Mouse (Mus musculus) brain, embryonic 18.5 days (tissue): ENCODE measurements around the gene Gjc2.

Experiments
- DNase-seq: peaks from one replicate; pipeline ENCODE4 v3.0.0-alpha.2; 2012; ENCODE audit warnings: low read depth, low spot score

Gjc2 gene

DNA sequence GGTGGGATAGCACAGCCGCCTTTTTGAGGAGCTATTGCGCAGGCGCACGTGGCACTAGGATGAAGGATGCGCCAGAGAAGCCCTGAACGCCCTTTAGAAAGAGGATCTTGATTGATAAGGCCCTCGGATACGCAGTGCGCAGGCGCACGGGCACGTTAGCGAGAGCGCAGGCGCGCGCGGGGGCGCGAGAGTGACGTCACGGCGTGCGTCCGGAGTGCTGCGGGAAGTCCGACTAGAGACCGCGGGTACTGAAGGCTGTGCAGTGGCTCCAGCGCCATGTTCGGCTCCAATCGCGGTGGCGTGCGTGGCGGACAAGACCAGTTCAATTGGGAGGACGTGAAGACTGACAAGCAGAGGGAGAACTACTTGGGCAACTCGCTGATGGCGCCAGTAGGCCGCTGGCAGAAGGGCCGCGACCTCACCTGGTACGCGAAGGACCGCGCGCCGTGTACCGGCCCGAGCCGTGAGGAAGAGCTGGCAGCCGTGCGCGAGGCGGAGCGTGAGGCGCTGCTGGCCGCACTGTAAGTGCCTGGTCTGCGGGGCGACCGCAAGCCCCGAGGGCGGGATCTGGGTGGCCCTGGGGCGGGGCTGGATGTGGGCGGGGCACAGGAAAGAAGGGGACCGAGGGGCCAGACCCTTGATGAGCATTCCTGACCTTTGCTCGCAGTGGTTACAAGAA, 25.3 kb upstream of the Gjc2 start, which contains the start of gene 2310033P09Rik:
2310033P09Rik (plus strand) TSS at position 169 of the 679 bp plus-strand sequence.
- peak; percentile 95 for DNase-seq

GRCm38 (mm10) chr11:59202081-59202995, 19.3 kb upstream of the Gjc2 start, which contains the start of gene Mrpl55:
Gene Mrpl55, plus strand, starts transcription at chr11:59202486.
- peak; percentile 87 for DNase-seq

DNA sequence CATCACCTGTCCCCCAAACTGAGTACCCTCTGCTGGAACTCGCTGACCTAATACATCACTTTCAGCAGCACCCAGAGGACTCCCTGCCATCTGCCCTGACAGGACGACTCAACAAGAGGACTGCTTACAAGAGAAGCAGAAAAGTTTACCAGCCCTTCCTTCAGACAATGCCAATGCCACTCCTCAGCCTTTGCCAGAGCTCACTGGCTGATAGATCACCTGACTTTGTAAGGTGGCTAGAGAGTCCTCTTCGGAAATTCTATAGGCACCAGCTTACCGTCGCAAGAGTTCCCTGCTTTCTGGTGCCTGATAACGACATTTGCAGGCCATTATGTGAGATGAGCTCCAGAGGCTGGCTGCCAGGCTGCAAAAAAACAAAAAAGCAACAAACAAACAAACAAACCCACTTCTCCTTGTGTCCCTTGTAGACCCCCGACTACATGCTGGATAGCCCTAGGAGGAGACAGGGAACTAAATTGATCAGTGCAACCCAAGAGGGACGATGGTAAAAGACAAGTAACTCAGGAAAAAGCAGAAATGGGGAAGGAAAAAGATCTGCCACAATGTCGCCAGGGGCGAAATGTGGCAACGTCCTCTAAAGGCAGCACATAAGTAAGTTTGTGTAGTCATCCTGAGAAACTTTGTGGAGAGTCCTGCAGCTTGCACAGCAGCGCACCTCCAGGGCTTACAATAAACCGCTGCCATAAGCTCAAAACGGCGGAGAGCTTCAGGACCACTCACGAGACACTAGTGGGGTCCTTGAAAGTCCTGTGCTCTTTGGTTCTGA, 18.4 kb upstream of the Gjc2 start:
- no peak for DNase-seq

GRCm38 (mm10) chr11:59196230-59196629, 13.2 kb upstream of the Gjc2 start:
- no peak for DNase-seq

- DNase-seq = no peak
These were observed 9.0 kb upstream of the Gjc2 start, which contains the start of gene Guk1 for GRCm38 (mm10) chr11:59192059-59192386. Gene Guk1, minus strand, starts transcription at chr11:59192212.

- peak; percentile 84 for DNase-seq
These were observed 8.4 kb upstream of the Gjc2 start for GRCm38 (mm10) chr11:59191231-59192058.

- DNase-seq = no peak
These were observed 4.7 kb upstream of the Gjc2 start for GRCm38 (mm10) chr11:59187706-59188105.

- no peak for DNase-seq
These were observed 2.5 kb upstream of the Gjc2 start for GRCm38 (mm10) chr11:59185490-59185889.

GRCm38 (mm10) chr11:59183821-59184220, 808 bp upstream of the Gjc2 start:
- no peak for DNase-seq

DNA sequence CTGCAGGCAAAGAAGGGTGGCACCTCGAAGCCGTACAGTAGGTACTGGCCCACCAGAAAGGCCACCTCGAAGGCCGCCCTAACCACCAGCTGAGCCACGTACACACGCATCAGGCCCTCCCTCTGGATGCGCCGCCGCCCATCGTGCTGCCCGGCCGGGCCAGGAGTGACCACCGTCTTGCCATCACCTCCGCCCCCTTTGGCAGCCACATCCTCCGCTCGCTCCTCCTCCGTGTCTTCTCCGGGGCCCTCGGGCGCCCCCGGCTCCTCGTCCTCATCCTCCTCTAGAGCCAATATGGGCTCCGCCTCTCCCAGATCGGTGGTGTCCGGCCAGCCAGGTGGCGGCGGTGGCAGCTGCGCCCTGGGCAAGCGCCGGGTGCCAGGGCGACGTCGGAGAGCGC, 6.1 kb downstream of the Gjc2 start:
- no peak for DNase-seq

DNA sequence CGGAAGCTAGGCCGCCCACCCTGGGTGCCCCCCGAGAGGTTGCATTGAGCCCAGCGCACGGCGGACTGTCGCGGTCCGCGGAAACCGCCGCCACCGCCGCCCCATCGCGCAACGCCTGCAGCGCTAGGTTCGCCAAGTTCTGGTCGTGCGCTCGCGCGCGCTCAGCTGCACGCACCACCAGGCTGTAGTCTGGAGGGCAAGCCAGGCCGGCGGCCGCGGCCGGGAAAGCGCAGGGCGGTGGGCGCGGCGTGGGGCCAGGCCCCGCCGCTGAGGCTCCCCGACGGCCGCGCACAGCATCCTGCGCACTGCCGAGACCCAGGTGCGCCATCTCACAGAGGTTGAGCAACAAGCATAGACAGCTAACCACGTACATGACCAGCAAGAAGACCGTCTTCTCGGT, 6.5 kb downstream of the Gjc2 start:
- no peak for DNase-seq

DNA sequence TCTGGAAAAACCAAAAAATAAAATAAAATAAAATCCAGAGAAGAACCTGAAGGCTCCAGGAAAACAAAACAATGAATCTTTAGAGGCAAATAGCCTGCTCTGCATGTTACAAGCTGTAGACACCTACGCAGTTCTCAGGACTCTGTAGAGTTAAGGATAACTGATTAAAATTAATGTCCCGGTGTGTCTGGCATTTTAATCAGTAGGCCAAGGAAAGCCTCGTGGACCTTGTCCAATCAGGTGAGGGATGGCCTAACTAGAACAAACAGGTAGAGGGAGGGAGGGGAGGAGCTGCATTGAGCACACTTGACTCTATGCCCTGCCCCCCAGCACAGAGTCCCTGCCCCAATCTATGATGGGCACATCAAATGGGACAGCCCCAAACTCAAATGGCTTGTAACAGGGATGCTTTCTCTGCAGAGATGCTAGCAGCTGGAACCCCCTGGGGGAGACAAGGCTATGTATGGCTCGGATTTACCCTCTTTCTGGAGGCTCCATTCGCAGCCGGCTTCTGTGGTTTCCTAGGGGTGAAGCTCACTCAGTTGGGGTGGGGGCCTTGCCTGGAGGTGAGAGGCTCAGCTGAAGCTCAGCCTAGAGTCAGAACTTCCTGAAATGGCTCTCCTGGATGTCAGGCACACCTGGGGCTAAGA, 8.7 kb downstream of the Gjc2 start:
- DNase-seq = no peak

GRCm38 (mm10) chr11:59170549-59170948, 12.5 kb downstream of the Gjc2 start:
- no peak for DNase-seq

DNA sequence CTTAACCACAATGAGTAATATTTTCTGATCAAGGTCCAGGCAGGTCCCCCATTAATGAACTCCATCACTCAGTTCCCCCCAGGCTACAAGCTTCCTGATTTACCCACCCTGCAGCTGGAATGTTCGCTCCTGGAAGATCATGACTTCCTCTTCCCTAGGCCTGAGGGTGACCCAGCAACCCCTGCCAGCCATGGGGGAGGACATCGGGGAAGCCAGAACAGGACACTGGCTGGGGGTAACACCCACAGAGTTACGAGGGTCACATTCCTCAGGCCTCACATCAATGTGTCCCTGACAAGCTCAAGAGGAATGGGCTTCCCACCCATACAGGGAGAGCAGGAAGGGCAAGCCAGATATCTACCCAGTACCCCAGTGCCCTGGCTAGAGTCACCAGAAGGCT, 13.2 kb downstream of the Gjc2 start:
- DNase-seq = no peak

GRCm38 (mm10) chr11:59165616-59166241, 17.3 kb downstream of the Gjc2 start:
- DNase-seq = no peak

DNA sequence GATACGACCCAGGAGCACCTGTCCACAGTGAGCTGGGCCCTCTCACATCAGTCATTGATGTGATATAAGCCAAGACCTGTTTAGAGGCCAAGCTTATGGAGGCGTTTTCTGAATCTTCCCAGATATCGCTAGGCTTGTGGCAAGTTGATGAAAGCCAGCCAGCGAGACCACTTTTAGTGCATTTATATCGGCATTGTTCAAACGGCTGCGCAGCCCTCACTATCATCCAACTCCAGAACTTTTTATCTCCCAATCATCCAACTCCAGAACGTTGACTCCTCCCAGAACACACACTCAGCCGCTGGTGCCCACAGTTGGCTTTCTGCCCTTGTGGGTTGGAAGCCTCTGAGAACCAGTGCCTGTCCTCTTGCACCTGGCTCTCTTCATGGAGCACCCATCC, 18.6 kb downstream of the Gjc2 start:
- no peak for DNase-seq

DNA sequence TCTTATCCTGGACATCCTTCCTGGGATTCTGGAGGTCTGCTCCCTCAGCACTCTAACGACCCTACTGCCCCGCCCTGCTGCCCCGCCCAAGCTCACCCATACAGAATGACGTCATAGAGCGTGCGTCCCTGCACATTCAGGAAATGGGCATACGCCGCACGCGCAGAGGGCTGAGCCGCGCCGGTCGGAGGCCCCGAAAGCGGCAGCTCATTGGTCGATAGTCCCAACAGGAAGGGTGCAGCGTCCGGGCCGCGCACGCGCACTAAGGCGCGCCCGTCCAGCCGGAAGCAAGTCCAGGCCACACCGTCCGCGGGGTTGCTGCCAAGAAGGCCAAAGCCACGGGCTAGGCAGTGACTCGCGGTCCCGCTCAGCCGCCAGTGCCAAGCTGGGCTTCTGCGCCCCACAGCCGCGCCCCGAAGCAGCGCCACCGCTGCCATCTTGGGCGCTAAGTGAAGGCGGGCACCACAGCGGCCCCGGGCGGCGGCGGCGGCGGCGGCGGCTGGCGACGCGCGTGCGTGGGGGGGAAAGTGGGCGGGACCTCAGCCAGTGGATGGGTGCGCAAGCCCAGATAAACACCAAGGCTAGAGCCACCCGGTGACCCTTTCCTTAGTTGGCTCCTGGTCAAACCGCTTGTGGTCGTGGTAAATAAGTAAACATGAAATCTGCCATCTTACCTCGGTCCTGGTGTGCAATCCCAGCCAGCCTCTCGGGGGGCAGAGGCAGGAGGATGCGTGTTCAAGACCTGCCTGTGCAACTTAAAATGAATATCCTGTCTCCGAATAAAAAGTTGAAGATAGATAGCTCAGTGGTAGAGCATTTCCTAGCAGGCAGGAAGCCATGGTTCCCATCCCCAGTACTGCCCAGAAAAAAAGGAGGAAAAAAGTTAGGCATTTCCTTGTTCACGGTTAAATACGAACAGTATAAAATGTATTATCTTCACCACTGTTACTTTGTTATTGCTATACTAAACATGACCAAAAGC, 19.5 kb downstream of the Gjc2 start, which contains the start of gene Iba57:
Iba57 (minus strand) TSS at position 485 of the 982 bp plus-strand sequence.
- peak; percentile 97 for DNase-seq

DNA sequence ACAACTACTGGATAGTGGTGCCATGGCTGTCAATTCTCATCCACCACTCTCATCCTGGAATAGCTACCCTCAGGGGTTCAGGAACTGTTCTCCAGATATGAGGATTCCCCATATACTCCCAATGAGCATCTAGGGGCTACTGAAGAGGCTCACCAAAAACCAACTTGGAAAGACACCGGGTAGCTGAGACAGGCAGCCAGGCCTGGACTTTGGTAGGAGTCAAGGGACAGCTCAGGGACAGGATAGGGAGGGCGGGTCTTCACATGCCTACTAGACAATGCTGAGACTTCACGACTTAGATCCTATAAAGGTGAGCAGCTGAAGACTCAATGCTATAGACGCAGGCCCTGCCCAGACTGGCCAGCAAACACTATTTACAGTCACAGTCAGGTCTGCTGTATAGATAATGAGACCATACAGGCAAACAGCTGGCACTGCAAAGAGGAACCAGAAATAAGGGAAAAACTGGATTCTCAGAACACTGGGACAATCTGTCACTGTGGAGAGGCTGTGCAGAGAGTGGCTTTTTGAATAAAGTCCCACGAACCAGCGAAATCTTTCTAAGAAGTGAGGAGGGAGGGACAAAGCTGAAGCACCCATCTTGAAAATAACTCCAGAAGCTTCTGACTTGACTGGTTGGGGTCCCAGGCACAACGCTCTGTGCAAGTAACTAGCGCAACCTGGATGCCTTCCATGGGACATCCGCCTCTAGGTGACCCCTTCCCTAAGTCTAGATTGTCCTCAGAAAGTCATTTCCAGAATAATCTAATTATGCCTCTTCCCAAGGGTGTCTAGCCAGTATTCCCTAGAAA, 20.4 kb downstream of the Gjc2 start:
- no peak for DNase-seq
